Mouse (Mus musculus): Measurements from ENCODE around the gene Olfr1015. TPM values are rescaled to one million over a fixed set of nuclear protein-coding genes. Genes with fewer than 3 reads are reported as not detected.

Olfr1015 gene
- polyA plus RNA-seq (2017; shearing (Covaris generic)): not detected

- no peak for ATAC-seq
Measured at GRCm38 (mm10) chr2:85781717-85782116, at the start of gene Olfr1015. Gene Olfr1015 (plus strand): TSS chr2:85782017.

- no peak for ATAC-seq
Measured at GRCm38 (mm10) chr2:85753822-85754221, 28.0 kb upstream of the Olfr1015 start.

GRCm38 (mm10) chr2:85762666-85763065, 19.2 kb upstream of the Olfr1015 start, which contains the start of gene Olfr1012:
Gene Olfr1012 (minus strand): TSS chr2:85762766.
- no peak for ATAC-seq

- no peak for ATAC-seq
Measured at GRCm38 (mm10) chr2:85766798-85767197, 15.0 kb upstream of the Olfr1015 start, which contains the start of gene Olfr1013. Gene Olfr1013 (plus strand): TSS chr2:85767098.

GRCm38 (mm10) chr2:85772413-85772812, 9.4 kb upstream of the Olfr1015 start, which contains the start of gene Olfr1014:
Gene Olfr1014 (plus strand): TSS chr2:85772713.
- no peak for ATAC-seq

- no peak for ATAC-seq
Measured at GRCm38 (mm10) chr2:85792331-85792730, 10.5 kb downstream of the Olfr1015 start.

- no peak for ATAC-seq
Measured at GRCm38 (mm10) chr2:85802444-85802843, 20.6 kb downstream of the Olfr1015 start, which contains the start of gene Olfr1016. Gene Olfr1016 (minus strand): TSS chr2:85802544.

GRCm38 (mm10) chr2:85804501-85804900, 22.7 kb downstream of the Olfr1015 start:
- ATAC-seq: no peak

GRCm38 (mm10) chr2:85818179-85818578, 36.4 kb downstream of the Olfr1015 start, which contains the start of gene Olfr1018:
Gene Olfr1018 (plus strand): TSS chr2:85818479.
- ATAC-seq: no peak

Other genes starting within 250 kb of the Olfr1015 start
- gene Olfr996, start 202.8 kb upstream of the Olfr1015 start, polyA plus RNA-seq (2017; shearing (Covaris generic)): not detected
- not detected for gene Olfr998, start 193.1 kb upstream of the Olfr1015 start, polyA plus RNA-seq (2017; shearing (Covaris generic))
- gene Olfr1000, start 170.1 kb upstream of the Olfr1015 start, polyA plus RNA-seq (2017; shearing (Covaris generic)): not detected
- gene Olfr1002, start 131.3 kb upstream of the Olfr1015 start, polyA plus RNA-seq (2017; shearing (Covaris generic)): not detected
- not detected for gene Olfr154, start 117.6 kb upstream of the Olfr1015 start, polyA plus RNA-seq (2017; shearing (Covaris generic))
- not detected for gene Olfr1006, start 103.2 kb upstream of the Olfr1015 start, polyA plus RNA-seq (2017; shearing (Covaris generic))
- gene Olfr1008, start 92.6 kb upstream of the Olfr1015 start, polyA plus RNA-seq (2017; shearing (Covaris generic)): not detected
- not detected for gene Olfr1009, start 66.6 kb upstream of the Olfr1015 start, polyA plus RNA-seq (2017; shearing (Covaris generic))
- not detected for gene Olfr1012, start 19.3 kb upstream of the Olfr1015 start, polyA plus RNA-seq (2017; shearing (Covaris generic))
- not detected for gene Olfr1013, start 14.9 kb upstream of the Olfr1015 start, polyA plus RNA-seq (2017; shearing (Covaris generic))
- not detected for gene Olfr1014, start 9.3 kb upstream of the Olfr1015 start, polyA plus RNA-seq (2017; shearing (Covaris generic))
- gene Olfr1016, start 20.5 kb downstream of the Olfr1015 start, polyA plus RNA-seq (2017; shearing (Covaris generic)): not detected
- not detected for gene Olfr1018, start 36.5 kb downstream of the Olfr1015 start, polyA plus RNA-seq (2017; shearing (Covaris generic))
- not detected for gene Olfr1019, start 63.5 kb downstream of the Olfr1015 start, polyA plus RNA-seq (2017; shearing (Covaris generic))
- not detected for gene Olfr1020, start 65.0 kb downstream of the Olfr1015 start, polyA plus RNA-seq (2017; shearing (Covaris generic))
- gene Olfr1022, start 86.6 kb downstream of the Olfr1015 start, polyA plus RNA-seq (2017; shearing (Covaris generic)): not detected
- not detected for gene Olfr1023, start 103.6 kb downstream of the Olfr1015 start, polyA plus RNA-seq (2017; shearing (Covaris generic))
- not detected for gene Olfr1024, start 123.0 kb downstream of the Olfr1015 start, polyA plus RNA-seq (2017; shearing (Covaris generic))
- gene Olfr1025-ps1, start 133.2 kb downstream of the Olfr1015 start, polyA plus RNA-seq (2017; shearing (Covaris generic)): not detected
- gene Olfr1026, start 139.5 kb downstream of the Olfr1015 start, polyA plus RNA-seq (2017; shearing (Covaris generic)): not detected
- gene Olfr1028, start 168.4 kb downstream of the Olfr1015 start, polyA plus RNA-seq (2017; shearing (Covaris generic)): not detected
- not detected for gene Olfr1029, start 191.9 kb downstream of the Olfr1015 start, polyA plus RNA-seq (2017; shearing (Covaris generic))
- gene Olfr1030, start 197.3 kb downstream of the Olfr1015 start, polyA plus RNA-seq (2017; shearing (Covaris generic)): not detected
- not detected for gene Olfr1031, start 208.3 kb downstream of the Olfr1015 start, polyA plus RNA-seq (2017; shearing (Covaris generic))
- not detected for gene Olfr1032, start 223.5 kb downstream of the Olfr1015 start, polyA plus RNA-seq (2017; shearing (Covaris generic))
- gene Olfr1033, start 238.6 kb downstream of the Olfr1015 start, polyA plus RNA-seq (2017; shearing (Covaris generic)): not detected